15 mouse cellular contexts compared by ENCODE assay signal in genomic region chr4:59892731-59893130, GRCm38 (mm10). TPM values are rescaled to one million over a fixed set of nuclear protein-coding genes. Genes with fewer than 3 reads are reported as not detected.
"Had no signal": no experiment of that assay in that cellular context is flagged by ENCODE, and none has a peak within 500 bp of the region (broad histone marks: within the 10 kb centered on the region; RNA-seq: fewer than 3 reads in every experiment).

No protein-coding gene starts in this region.

- DNase-seq: lung, adult 18-20 months; lung, embryonic 14.5 days; lung, postnatal 10 days; lung, postnatal 4 days; right cerebral cortex, postnatal 14 days; thymus, adult 2 months; thymus, postnatal 25 days had no signal

- H3K36me3 ChIP-seq: midbrain, embryonic 15.5 days had no signal

- H3K9me3 ChIP-seq: midbrain, embryonic 13.5 days; midbrain, embryonic 15.5 days; neural tube, embryonic 12.5 days; stomach, embryonic 15.5 days had no signal

- H3K4me3 ChIP-seq: midbrain, embryonic 13.5 days; midbrain, embryonic 15.5 days; neural tube, embryonic 12.5 days; stomach, embryonic 15.5 days had no signal

- H3K27me3 ChIP-seq: midbrain, embryonic 13.5 days; midbrain, embryonic 15.5 days; neural tube, embryonic 12.5 days; stomach, embryonic 15.5 days had no signal

- H3K4me1 ChIP-seq: midbrain, embryonic 13.5 days; midbrain, embryonic 15.5 days; neural tube, embryonic 12.5 days had no signal

- ATAC-seq: midbrain, embryonic 13.5 days; midbrain, embryonic 15.5 days had no signal

RNA-seq across cellular contexts. Expression of gene Slc46a2, which starts 22.1 kb away (rescaled TPM):
- total RNA-seq: monocyte, adult 5-6 weeks; neutrophil, adult 5-6 weeks had no signal
- polyA plus RNA-seq: liver, embryonic 16.5 days; midbrain, embryonic 13.5 days; neural tube, embryonic 12.5 days; spleen, adult 2 months had no signal
